Mouse (Mus musculus) lung, postnatal 0 days (tissue): ENCODE results near the gene Ptges3.

Experiments used
- CTCF ChIP-seq: IDR thresholded peaks from 2 replicates; pipeline ENCODE4 v1.5.1; 2016; ENCODE audit warnings: antibody characterized with exemption, mild to moderate bottlenecking
- EP300 ChIP-seq: IDR thresholded peaks from 2 replicates; pipeline ENCODE4 v1.6.1; 2016; ENCODE audit warnings: antibody characterized with exemption, mild to moderate bottlenecking, control low read depth

DNA sequence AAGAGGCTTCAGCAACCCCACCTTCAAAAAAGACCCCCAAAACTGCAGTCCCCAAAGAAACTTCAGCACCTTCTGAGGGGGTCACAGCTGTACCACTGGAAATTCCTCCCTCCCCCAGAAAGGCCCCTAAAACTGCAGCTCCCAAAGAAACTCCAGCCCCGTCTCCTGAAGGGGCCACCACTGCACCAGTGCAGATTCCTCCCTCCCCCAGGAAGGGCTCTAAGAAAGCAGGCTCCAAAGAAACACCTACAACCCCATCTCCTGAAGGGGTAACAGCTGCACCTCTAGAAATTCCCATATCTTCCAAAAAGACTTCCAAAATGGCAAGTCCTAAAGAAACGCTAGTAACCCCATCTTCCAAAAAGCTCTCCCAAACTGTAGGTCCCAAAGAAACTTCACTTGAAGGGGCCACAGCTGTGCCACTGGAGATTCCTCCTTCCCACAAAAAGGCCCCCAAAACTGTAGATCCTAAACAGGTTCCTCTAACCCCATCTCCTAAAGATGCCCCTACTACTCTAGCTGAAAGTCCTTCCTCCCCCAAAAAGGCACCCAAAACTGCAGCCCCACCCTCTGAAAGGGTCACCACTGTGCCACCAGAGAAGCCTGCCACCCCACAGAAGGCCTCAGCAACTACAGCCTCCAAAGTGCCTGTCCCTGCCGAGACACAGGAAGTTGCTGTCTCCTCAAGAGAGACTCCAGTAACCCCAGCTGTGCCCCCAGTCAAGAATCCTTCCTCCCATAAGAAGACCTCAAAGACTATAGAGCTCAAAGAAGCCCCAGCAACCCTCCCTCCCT is 15.5 kb upstream of the Ptges3 start:
- TF ChIP-seq CTCF (no peak), EP300 (no peak)
